Mouse (Mus musculus) heart, postnatal 4 days (tissue): ENCODE data around the gene Megf11. TPM values are rescaled to one million over a fixed set of nuclear protein-coding genes. Genes with fewer than 3 reads are reported as not detected.

Source experiments
- DNase-seq: peaks from one replicate; pipeline ENCODE4 v3.0.0; 2021
- total RNA-seq, 2 experiments: library from RNA; stranded (reverse); gene quantifications; 2 replicates each; pipeline ENCODE4 v1.2.3; 2021

Gene Megf11
- total RNA-seq, 2 experiments from 2014 or later, result 1.0 to 1.7 TPM

DNA sequence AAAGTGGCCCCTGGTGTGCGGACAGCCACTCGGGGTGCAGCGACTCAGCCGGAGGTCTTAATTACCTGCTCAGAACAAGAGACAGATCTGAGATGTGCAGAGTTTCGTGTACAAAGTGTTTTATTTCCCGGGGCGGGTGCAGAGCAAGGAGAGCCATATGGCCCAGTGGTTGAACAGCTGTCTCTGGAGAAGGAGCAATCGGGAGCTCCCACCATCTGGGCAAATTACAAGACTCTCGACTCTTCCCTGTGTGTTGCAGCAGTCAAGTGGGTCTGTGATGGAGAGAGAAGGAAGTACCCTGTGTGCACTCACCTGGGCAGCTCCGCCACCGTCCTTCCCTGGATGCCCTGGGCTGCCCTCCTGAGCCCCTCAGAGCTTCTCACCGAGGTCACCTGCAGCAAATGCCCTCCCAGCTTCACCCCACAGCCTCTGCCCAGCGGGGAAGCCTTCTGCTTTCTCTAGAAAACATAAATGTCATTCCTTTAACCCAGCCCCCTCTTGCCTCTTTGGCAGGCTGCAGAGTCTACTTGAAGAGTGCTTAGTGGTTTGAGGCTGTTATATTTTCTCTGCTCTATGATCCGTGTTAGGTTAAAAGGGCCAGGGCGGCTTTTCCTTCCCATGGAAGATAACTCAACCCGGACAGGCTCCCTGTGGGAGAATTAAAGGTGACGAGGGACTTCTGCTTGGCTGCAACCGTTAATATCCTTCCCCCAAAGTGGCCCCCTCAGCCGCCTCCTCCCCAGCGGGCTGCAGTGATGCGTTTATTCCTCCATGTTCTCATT lies 138.0 kb downstream of the Megf11 start:
- DNase-seq, result no peak

DNA sequence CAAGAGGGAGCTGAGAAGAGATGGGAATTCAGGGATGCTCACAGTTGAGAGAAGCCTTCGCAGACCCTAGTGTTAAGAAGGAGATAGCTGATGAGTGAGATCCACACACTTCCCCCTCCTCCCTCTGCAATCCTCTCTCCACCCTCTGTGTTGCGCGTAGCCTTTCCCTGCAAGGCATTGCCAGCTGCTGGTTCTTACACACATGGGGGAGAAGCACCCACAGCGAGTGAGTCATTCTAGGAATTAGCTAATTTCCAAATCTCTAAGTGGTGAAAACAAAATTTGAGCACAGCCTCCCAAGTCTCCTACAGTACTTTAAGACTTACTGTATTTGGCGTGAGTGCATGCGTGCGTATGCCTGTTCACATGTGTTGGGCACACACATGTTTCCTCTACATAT lies 142.6 kb downstream of the Megf11 start:
- no peak for DNase-seq

DNA sequence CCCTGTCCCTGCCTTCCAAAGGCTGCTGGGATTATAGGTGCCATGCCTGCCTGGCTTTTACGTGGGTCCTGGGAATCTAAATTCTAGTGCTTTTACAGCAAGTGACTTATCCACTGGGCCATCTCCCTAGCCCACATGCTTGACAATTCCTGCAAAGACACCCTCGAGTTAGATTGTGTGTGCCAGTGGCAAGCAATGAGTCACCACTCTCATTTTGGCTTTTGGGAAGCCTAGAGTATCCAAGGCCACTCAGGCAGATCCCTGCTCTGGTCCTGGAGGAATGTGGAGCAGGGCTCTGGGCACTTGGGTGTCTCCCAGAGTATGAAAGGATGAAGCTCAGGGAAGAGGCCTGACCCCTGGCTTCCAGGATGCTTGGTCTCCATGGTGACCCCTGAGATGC lies 143.2 kb downstream of the Megf11 start:
- no peak for DNase-seq

DNA sequence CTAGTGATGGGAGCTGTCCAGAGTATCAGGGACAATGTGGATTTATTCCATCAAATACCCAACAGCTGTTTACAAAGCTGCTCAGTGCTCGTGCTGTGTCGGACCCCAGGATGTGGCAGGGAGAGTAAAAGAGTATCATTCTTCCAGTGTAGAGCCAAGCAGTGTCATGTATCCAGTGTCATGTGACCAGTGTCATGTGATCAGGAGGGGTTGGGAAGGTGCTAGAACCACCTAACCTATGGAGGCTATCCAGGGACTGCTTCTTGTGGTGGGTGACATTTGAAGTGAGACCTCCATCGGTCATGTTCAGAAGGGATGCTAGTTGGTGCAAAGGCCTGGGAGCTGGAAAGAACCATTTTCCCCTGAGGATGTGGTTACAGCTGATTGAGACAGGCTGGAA lies 146.5 kb downstream of the Megf11 start:
- DNase-seq, result no peak

DNA sequence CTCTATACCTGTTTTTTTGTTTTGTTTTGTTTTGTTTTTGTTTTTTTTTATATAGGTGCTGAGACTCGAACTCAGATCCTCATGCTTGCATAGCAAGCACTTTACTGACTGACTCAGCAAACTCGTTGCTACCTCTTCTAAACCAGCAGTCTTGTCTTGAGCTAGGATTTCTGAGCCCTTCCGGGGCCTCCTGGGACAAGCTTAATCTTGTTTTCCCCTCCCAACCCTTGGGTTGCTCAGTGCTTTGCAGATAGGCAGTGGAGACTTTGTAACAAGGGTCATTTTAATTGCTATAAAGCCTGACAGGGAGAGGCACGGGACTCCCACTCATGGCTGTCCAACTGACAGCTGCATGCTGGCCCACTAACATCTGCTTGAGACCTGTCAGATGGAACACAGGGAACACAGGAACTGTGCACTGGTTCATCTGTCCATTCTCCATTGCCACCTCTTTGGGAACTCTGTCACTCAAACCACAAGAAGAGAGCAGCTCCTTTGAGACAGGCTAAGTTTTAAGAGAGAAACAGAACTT lies 147.4 kb downstream of the Megf11 start:
- no peak for DNase-seq

DNA sequence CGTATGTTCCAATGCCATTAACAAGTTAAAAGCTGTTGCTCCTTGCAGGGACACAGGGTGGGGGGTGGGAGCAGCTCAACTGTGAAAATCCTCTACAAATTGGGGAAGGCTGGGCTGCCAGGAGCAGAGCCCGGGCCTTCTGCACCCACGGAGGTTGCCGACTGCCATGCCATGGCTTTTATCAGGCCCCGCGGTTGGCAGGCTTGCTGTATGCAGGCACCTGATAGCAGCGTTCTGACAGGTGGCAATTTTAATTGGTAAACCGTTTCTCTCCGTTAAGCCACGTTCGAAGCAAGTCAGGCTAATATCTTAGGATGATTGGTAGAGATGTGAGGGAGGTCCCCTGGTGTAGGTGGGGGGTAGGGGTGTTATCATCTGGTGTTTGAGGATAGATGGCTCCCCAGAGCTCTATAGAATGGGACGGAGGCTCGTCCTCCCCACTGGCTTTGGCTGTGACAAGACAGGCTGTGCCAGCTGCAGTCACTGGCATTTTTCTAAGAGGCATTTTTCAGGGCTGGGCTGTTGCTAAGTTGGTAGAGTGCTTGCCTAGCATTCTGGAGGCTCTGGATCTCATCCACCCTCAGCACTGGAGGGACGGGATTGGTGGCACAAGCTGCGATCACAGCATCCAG lies 148.2 kb downstream of the Megf11 start:
- DNase-seq, result peak; percentile 19

DNA sequence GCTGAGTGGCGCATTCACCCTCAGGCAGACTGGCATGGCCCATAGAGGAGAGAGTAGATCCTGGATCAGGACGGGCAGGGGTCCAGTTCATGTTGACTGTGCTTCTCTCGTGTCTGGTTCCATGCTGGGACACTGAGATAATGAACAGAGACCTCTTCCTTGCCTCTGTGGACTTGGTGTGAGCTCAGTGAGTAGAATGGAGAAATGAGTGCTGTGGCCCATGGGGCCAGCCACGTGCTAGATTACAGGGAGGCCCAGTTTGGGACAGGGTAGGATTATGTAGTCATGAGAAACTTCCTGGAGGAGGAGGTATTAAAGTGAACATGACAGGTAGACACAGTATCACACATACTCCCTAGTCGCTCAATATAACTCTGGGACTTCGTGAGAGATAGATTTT lies 148.9 kb downstream of the Megf11 start:
- no peak for DNase-seq

DNA sequence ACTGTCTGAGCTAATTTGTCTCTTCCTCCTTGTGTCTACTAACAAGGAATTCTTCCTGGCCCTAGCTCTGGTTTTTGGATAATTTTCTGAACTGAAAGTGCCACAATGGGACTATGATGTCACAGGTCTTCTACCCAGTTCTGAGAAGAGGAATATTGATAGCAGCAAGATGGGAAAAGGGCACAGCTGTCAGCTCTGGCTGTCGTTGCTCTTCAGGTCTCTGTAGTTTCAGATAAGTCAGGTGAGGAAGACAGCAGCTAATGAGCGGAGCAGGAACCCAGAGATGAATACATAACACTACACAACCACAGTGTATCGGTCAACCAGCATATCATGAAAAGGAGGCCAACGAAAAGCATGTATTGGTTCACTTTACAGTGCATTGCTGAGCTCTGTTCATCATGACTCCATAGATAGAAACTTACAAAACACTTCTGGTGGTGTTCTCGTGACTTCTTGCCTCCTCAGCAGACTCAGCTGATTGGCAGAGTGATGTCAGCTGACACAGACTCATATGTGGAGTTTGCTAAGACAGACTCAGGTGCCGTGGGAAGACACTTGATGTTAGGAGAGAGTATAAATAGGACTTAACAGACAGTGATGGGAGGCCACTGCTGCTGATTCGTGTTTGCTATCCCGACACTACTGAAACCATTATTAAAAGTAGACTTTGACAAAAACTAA lies 149.6 kb downstream of the Megf11 start:
- no peak for DNase-seq

DNA sequence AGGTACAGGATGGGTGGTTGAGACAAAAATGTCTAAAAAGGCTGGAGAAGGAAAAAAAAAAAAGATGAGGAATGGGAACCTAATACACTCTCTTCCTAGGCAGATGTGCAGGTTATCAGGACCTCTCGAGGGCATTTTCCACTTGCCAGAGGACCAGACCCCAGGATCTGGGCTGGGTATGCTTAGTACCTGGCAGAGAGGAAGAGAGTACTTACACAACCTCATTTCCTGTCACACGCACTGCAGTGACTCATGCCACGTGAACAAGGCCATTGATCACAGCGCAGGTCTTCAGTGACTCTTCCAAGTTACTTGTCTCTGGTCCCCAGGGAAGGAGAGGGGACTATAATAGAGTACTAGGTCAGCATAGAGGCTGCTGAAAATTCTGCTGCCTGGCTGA lies 152.4 kb downstream of the Megf11 start:
- DNase-seq, result no peak

DNA sequence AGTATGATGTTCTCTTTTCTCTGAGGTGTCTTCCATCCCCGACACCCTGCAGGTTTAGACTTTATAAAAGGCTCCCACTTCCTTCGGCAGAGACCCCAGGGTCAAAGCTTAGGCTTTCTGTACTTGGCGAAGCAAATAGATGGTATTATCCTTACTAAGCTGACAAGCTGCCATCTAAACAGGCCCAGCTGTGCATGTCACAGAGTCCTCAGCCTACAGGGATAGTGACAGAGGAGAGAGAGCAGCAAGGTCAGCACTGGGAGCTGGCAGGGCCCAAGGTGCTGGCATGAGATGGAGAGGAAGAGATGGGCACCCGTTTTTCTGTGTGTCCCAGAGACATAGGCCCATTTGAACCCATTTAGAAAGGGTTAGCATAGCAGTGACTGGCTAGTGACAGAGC lies 156.8 kb downstream of the Megf11 start:
- no peak for DNase-seq

DNA sequence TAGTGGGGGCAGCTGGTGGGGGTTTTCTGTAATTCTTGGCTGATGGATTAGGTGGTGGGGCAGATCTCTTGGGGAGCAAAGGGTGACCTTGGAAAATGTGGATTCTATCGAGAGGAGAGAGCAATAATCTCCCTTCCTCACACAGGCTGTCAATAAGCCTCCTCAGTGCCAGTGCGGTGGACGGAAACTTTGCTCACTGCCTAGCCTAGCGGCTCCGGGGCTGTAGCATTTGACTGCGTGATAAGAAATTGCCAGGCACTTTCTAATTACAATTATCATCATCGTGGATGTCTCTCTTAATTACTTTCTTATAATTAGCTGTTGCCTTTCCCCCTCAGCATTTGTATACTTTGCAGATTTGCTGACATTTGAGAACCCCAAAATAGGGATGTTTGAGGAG lies 157.7 kb downstream of the Megf11 start:
- DNase-seq, result no peak

DNA sequence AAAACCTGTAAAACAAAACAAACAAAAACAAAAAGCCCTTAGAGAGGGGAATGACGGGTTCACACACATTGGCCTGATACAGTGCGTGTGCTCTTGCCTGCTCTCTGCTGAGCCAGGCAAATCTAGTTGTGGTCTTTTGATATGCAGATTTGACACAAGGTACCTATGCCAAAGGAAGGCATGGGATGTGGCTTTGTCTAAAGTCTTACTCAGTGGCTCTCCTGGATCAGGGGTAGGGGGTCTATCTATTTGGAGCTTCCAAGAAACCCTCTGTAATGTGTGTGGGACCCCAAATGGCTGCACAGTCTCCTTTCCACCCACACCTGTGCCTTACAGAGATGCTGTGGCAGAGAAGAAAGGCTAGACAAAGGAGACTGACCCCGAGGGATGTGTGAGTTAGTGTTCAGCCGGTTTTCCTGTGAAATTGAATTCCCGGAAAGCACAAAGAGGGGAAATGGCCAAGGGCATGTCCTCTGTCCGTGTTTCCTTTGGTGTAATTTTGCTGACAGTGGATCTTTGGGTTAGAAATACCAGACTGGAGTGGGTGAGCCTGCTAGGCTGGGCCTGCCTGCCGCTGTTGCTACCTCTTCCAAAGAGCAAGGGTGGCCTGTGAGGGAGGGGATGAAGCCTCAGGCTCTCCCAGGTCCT lies 161.0 kb downstream of the Megf11 start:
- DNase-seq, result no peak

DNA sequence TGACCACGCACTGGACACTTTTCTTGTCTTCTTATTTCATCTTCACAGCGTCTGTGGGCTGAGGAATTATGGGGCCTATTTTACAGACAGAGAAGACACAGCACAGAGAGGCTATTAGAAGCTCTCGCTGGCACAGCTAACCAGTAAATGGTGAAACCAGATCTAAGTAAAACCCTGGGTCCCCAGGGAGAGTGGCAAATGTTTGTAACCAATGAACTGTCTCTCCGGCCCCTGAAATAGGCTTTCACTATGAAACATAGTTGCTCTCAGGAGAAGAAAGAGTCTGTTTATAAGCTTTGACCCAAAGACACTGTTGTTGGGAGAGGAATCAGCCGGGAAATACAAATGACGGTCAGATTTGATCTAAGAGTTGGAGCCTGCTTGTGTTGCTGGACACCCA lies 162.9 kb downstream of the Megf11 start:
- no peak for DNase-seq

DNA sequence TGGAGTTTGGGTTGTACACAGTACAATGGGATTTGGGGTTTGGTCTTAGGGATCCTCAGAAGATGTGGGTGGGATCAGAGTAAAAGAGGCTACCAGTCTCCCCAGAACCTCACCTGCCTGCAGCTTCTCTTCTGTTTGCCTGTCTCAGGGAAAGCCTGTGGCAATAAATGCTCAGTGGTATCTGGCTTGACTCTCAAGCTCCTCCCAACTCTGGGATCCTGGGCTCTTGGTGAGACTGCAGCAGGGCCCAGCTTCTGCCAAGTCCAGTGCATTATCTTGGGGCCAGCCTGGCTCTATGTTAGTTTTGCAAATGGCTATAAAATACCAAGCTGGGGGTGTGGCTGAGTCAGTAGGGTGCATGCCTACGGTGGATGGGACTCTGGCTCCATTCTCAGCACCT lies 165.9 kb downstream of the Megf11 start:
- no peak for DNase-seq

DNA sequence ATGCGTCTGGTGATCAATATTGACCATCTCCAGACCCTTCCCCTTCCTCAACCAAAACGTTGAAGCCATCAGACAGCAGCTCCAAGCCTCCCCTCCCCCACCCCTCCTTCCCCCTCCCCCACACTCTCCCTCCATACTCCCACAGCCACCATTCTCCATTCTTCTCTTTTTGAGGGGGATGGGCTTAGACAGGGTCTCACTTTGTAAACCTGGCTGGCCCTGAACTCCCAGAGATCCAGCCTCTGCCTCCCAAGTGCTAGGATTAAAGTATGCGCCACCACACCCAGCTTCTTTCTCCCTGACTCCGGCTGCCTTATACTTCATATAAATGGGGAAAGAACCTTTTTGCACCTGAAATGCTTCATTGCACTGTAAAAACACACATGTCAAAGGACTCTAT lies 166.6 kb downstream of the Megf11 start:
- no peak for DNase-seq

DNA sequence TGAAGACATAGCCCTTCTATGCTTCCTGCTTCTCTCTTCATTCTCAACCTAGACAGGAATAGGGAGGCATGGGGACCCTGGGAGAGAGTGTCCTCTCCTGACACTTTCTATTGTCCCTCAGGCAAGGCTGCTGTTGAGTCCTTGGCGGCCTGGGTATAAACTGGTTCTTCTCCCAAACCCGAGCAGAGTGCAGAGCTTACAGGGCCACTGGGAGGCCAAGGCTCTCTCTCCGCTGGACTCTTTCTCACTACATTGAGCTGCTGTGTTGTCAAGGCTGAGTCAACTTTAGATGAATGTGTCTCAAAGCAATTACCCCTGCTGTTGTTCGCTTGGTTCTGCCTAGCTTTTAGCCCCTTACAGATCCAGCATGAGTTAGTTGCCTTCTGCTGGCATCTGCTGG lies 168.0 kb downstream of the Megf11 start:
- DNase-seq, result no peak

DNA sequence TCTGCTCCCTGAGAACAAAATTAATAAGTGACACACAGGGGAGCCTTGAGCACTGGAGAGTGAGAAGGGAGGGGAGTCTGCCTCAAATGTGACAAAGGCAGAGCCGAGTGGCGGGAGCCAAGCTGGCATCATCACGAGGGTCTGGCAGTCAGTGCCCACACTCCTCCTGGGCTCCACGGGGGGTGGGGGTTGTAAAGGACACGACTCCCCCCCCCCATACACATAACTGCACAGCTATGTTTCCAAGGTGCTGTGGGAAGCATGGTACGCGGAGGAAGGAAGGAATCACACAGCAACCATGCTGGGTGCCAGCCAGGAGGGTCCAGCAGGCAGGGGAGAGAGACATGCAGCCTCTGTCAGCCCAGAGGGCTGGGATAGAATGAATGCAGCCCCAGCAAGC lies 170.2 kb downstream of the Megf11 start:
- no peak for DNase-seq

DNA sequence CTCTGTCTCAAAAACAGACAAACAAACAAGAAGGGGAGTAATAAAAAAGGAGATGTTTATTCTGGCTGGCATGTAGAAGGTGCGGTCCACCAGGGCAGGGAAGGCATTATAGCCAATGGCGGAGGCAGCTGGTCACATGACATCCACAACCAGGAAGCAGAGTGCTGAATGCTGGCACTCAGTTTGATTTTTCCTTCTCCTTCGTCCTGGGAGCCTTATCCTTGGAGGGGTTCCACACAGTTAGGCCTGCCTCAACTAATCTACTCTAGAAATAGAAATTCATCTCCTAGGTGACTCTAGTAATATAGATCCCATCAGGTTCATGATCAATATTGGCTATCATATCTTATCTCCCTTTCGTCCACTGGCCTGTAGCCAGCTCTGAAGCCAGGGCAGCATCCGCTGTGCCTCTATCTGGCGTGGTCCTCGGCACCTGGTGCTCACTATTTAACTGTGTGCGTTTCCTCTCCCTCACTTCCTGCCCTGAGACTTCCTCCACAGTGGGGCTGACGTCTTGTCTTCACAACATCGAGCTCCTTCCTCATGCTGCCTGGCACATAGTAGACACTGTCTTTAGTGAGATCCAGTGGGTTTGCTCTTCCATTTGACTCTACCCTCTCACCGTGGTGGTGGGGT lies 171.8 kb downstream of the Megf11 start:
- DNase-seq, result no peak

DNA sequence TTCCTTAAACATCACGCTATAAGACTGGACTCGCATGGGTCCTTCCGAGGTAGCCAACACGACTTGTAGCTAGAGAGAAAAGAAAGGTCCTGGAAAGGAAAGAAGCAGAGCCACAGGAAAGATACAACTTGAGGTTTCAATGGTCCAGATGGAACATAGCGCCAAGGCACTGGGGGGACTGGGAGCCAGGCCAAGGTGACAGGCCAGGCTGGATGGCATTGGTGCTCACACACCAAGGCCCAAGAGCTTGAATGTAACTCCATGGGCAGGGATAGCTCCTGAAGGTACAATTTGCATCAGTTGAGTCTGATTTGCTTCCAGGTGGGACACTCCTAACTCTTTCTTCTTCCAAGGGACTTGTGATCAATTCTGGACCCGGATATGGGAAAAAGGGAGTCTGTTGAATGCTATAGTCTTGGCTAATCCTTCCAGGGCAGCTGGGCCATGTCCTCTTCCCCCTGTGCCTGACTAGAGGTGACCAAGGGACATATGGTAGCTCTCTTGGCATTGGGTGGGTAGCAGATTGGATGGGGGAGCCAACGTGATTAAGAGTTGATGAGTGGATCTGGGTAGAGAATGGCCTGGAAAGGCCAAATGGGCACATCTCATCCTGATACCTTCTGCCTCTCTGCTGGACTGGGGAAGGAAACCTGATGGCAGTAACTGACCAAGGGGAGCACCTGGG lies 172.6 kb downstream of the Megf11 start:
- DNase-seq, result no peak

DNA sequence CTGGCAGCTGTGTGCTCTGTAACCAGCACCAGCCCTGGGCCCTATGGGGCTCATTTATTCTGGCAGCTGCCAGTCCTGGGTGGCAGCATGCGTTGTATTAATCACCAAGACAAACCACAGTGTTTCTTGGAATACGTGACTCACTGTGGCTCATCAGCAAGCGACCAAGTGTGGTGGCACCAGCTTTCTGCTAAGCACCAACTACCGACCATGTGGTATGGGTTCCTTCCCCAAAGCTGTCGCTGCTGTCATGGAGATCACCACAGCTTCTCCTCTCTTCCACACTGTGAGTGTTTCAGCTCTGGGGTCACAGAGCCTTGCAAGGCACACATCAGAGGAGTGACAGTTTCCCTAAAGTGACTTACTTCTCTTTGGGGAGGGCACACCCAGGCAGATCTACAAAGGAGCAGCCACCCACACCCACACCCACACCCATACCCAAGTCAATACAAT lies 178.9 kb downstream of the Megf11 start:
- no peak for DNase-seq

DNA sequence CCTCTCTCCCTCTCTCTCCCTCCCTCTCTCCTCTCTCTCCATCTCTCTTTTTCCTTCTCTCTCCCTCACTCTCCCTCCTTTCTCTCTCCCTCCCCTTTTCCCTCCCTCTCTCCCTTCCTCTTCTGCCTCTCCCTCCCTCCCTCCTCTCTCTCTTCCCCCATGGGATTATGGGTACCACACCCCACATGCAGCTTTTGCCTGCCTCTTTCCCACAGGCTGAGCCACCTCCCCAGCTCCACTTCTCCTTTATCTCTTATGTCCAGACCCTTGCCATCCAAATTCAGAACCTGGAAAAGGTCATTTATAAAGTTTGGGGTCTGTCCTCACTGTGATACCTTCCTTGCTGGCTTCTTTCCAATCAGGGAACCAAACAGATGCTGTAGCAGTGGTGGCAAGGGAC lies 180.5 kb downstream of the Megf11 start:
- no peak for DNase-seq

DNA sequence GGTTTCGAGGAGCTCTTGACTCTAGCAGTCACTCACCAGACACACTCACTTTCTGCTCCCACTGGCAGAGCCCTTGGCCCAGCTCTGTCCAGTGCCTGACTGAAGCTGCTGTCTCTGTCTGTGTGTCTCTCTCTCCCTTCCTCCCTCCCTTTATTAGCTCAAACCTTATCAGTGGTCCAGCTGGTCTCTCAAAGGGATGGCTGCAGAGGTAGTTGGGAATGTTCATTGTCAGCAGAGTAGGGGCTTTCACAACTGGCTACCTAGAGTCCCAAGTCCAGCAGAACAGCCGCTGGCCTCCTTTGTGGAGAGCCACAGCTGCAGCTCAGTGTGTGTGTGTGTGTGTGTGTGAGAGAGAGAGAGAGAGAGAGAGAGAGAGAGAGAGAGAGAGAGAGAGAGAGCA lies 180.9 kb downstream of the Megf11 start:
- no peak for DNase-seq
